Mouse (Mus musculus): ENCODE data around the gene Fbn1.

The Fbn1 gene

GRCm38 (mm10) chr2:125507893-125508292 lies at the start of gene Fbn1:
Fbn1 (minus strand) TSS chr2:125507993.
- no peak for DNase-seq

GRCm38 (mm10) chr2:125555830-125556229 lies 48.0 kb upstream of the Fbn1 start:
- no peak for DNase-seq

GRCm38 (mm10) chr2:125548806-125549578 lies 41.2 kb upstream of the Fbn1 start:
- DNase-seq = no peak

GRCm38 (mm10) chr2:125544986-125545385 lies 37.2 kb upstream of the Fbn1 start:
- DNase-seq = no peak

GRCm38 (mm10) chr2:125543646-125544045 lies 35.9 kb upstream of the Fbn1 start:
- no peak for DNase-seq

- no peak for DNase-seq
Observed at GRCm38 (mm10) chr2:125541451-125541850, 33.7 kb upstream of the Fbn1 start.

- no peak for DNase-seq
Observed at GRCm38 (mm10) chr2:125540579-125540978, 32.8 kb upstream of the Fbn1 start.

- DNase-seq = no peak
Observed at GRCm38 (mm10) chr2:125539640-125540039, 31.8 kb upstream of the Fbn1 start.

- DNase-seq = peak; percentile 28
Observed at GRCm38 (mm10) chr2:125530665-125531064, 22.9 kb upstream of the Fbn1 start.

- DNase-seq = no peak
Observed at GRCm38 (mm10) chr2:125526566-125526965, 18.8 kb upstream of the Fbn1 start.

GRCm38 (mm10) chr2:125525484-125525883 lies 17.7 kb upstream of the Fbn1 start:
- no peak for DNase-seq

GRCm38 (mm10) chr2:125516594-125516993 lies 8.8 kb upstream of the Fbn1 start:
- DNase-seq = peak; percentile 57

- DNase-seq = no peak
Observed at GRCm38 (mm10) chr2:125515291-125516057, 7.7 kb upstream of the Fbn1 start.

- no peak for DNase-seq
Observed at GRCm38 (mm10) chr2:125514391-125514790, 6.6 kb upstream of the Fbn1 start.

- no peak for DNase-seq
Observed at GRCm38 (mm10) chr2:125512544-125512943, 4.8 kb upstream of the Fbn1 start.

- no peak for DNase-seq
Observed at GRCm38 (mm10) chr2:125511898-125512297, 4.1 kb upstream of the Fbn1 start.

GRCm38 (mm10) chr2:125510752-125511151 lies 3.0 kb upstream of the Fbn1 start:
- DNase-seq = no peak

GRCm38 (mm10) chr2:125508381-125508780 lies 588 bp upstream of the Fbn1 start:
- no peak for DNase-seq

GRCm38 (mm10) chr2:125506316-125507054 lies 1.3 kb downstream of the Fbn1 start:
- peak; percentile 74 for DNase-seq

- DNase-seq = peak; percentile 66
Observed at GRCm38 (mm10) chr2:125505746-125506315, 2.0 kb downstream of the Fbn1 start.

GRCm38 (mm10) chr2:125505006-125505745 lies 2.6 kb downstream of the Fbn1 start, which contains the start of gene Gm9913:
Gm9913 (plus strand) TSS chr2:125505089.
- peak; percentile 61 for DNase-seq

GRCm38 (mm10) chr2:125501526-125501925 lies 6.3 kb downstream of the Fbn1 start:
- DNase-seq = no peak
